8 mouse cellular contexts compared by ENCODE assay signal in genomic region chr7:29179323-29179722, GRCm38 (mm10). TPM values are rescaled to one million over a fixed set of nuclear protein-coding genes. Genes with fewer than 3 reads are reported as not detected.
DNase-seq lines count a peak whose midpoint lies in the region; ATAC-seq and TF ChIP-seq lines count a peak whose summit lies in the region.

No protein-coding gene starts in this region.

- H3K27ac ChIP-seq in heart, embryonic 10.5 days = peak overlapping the region; percentile 90
- no peak overlapping the region for H3K27ac ChIP-seq in ES-Bruce4 (ENCODE audit: insufficient read depth, low read length)
- no peak overlapping the region for H3K27ac ChIP-seq in forebrain, embryonic 14.5 days (ENCODE audit: low read depth, low read length)
- peak overlapping the region; percentile 58; the same call in 1 of the 2 replicates for H3K27ac ChIP-seq in liver, embryonic 11.5 days (ENCODE audit: low read depth, low read length)

- WGBS in heart, embryonic 10.5 days = 39% methylated on average over 7 of the region's 7 CpGs
- WGBS in forebrain, embryonic 14.5 days = 49% methylated on average over 7 of the region's 7 CpGs
- WGBS in liver, embryonic 11.5 days = 30% methylated on average over 7 of the region's 7 CpGs

- H3K9me3 ChIP-seq in heart, embryonic 10.5 days = no peaks in the 10 kb centered on the region
- no peaks in the 10 kb centered on the region for H3K9me3 ChIP-seq in ES-Bruce4 (replicated peaks; ENCODE audit: control insufficient read depth, insufficient read depth, low read length, poor library complexity, severe bottlenecking)
- no peaks in the 10 kb centered on the region for H3K9me3 ChIP-seq in forebrain, embryonic 14.5 days (replicated peaks; ENCODE audit: control insufficient read depth, low read length)
- no peaks in the 10 kb centered on the region for H3K9me3 ChIP-seq in liver, embryonic 11.5 days (ENCODE audit: control insufficient read depth, low read length)

- peak overlapping the region; percentile 77 for H3K4me2 ChIP-seq in forebrain, embryonic 14.5 days (ENCODE audit: low read length)
- peak overlapping the region; percentile 95 for H3K4me2 ChIP-seq in liver, embryonic 11.5 days

- peaks cover 35% of the 10 kb centered on the region for H3K36me3 ChIP-seq in heart, embryonic 10.5 days
- peaks cover 13% of the 10 kb centered on the region for H3K36me3 ChIP-seq in ES-Bruce4 (ENCODE audit: control insufficient read depth, insufficient read depth, low read length, poor library complexity, severe bottlenecking)
- H3K36me3 ChIP-seq in forebrain, embryonic 14.5 days (ENCODE audit: control insufficient read depth, insufficient read depth, low read length) = peaks cover 29% of the 10 kb centered on the region
- H3K36me3 ChIP-seq in liver, embryonic 11.5 days (ENCODE audit: control insufficient read depth, insufficient read depth, low read length) = peaks cover 17% of the 10 kb centered on the region

- no peak for TF ChIP-seq CTCF in ES-Bruce4 (IDR thresholded peaks at IDR 0.05; ENCODE audit: low read depth, low read length)

- ATAC-seq in forebrain, embryonic 14.5 days = no peak
- no peak for ATAC-seq in liver, embryonic 11.5 days (replicated peaks; ENCODE audit: low FRiP score)

- no peak for TF ChIP-seq POLR2A in ES-Bruce4 (IDR thresholded peaks at IDR 0.05; ENCODE audit: insufficient read depth, low read length)

- H3K4me3 ChIP-seq in heart, embryonic 10.5 days = peak overlapping the region; percentile 79
- peak overlapping the region; percentile 90 for H3K4me3 ChIP-seq in ES-Bruce4 (ENCODE audit: low read depth, low read length)
- peak overlapping the region; percentile 75 for H3K4me3 ChIP-seq in forebrain, embryonic 14.5 days (ENCODE audit: low read depth, low read length)
- H3K4me3 ChIP-seq in liver, embryonic 11.5 days (ENCODE audit: low read depth, low read length) = peak overlapping the region; percentile 92

- H3K4me1 ChIP-seq in heart, embryonic 10.5 days = peaks cover 11% of the 10 kb centered on the region
- no peaks in the 10 kb centered on the region for H3K4me1 ChIP-seq in ES-Bruce4 (ENCODE audit: control insufficient read depth, insufficient read depth, low read length)
- peaks cover 10% of the 10 kb centered on the region for H3K4me1 ChIP-seq in forebrain, embryonic 14.5 days (ENCODE audit: control insufficient read depth, insufficient read depth, low read length)
- H3K4me1 ChIP-seq in liver, embryonic 11.5 days (replicated peaks; ENCODE audit: control insufficient read depth, insufficient read depth, low read length) = peaks cover 11% of the 10 kb centered on the region

- DNase-seq in heart, embryonic 10.5 days (ENCODE audit: low spot score) = no peak
- DNase-seq in heart, postnatal 25 days (ENCODE audit: low spot score) = no peak
- no peak for DNase-seq in forebrain, embryonic 14.5 days (ENCODE audit: low spot score)
- DNase-seq in liver, embryonic 11.5 days (ENCODE audit: low spot score) = no peak
- DNase-seq in skeletal muscle tissue, adult 2 months (ENCODE audit: low read depth, low spot score) = peak; percentile 77
- no peak for DNase-seq in ovary, postnatal 10 days (ENCODE audit: low spot score)
- no peak for DNase-seq in testis, postnatal 10 days (ENCODE audit: low spot score)

- H3K27me3 ChIP-seq in heart, embryonic 10.5 days (ENCODE audit: insufficient read depth, poor library complexity, severe bottlenecking) = peaks cover 11% of the 10 kb centered on the region
- no peaks in the 10 kb centered on the region for H3K27me3 ChIP-seq in ES-Bruce4 (ENCODE audit: control insufficient read depth, insufficient read depth, low read length, poor library complexity, severe bottlenecking)
- H3K27me3 ChIP-seq in forebrain, embryonic 14.5 days (replicated peaks; ENCODE audit: control insufficient read depth, insufficient read depth, low read length) = no peaks in the 10 kb centered on the region
- H3K27me3 ChIP-seq in liver, embryonic 11.5 days (replicated peaks; ENCODE audit: control insufficient read depth, insufficient read depth, low read length) = no peaks in the 10 kb centered on the region

- intact Hi-C loops in heart, postnatal 25 days (cut with DNase I) = loop anchor here (2.0 kb wide), 1 partner anchor 117 kb away; no protein-coding TSS in a partner anchor

- peak overlapping the region; percentile 82 for H3K9ac ChIP-seq in ES-Bruce4 (ENCODE audit: low read depth, poor library complexity, severe bottlenecking)
- H3K9ac ChIP-seq in forebrain, embryonic 14.5 days (ENCODE audit: low read length) = peak overlapping the region; percentile 82
- H3K9ac ChIP-seq in liver, embryonic 11.5 days (ENCODE audit: low read depth, low read length) = peak overlapping the region; percentile 86

- TF ChIP-seq EP300 in ES-Bruce4 (IDR thresholded peaks at IDR 0.05; ENCODE audit: insufficient read depth, low read depth, low read length) = no peak

RNA-seq across cellular contexts. Expression of gene Psmd8, which starts 1.2 kb away (rescaled TPM):
- polyA plus RNA-seq in heart, embryonic 10.5 days (2016; fragmentation: Nextera tagmentation; extraction: Ambion mirVana) = 244 and 267 TPM in 2 replicates
- total RNA-seq in heart, postnatal 25 days (2021) = 100 to 1,000 TPM; 118 to 125 TPM
- 223 and 242 TPM in 2 replicates for polyA plus RNA-seq in ES-Bruce4 (2011; ENCODE audit: insufficient read depth, insufficient read length, low read depth, missing spikeins)
- polyA plus RNA-seq in forebrain, embryonic 14.5 days (2014; fragmentation: Nextera tagmentation; extraction: Ambion mirVana) = 337 and 364 TPM in 2 replicates
- polyA plus RNA-seq in liver, embryonic 11.5 days (2014; fragmentation: Nextera tagmentation; extraction: Ambion mirVana) = 231 and 235 TPM in 2 replicates

RNA-seq across cellular contexts. Expression of gene Spred3, which starts 9.1 kb away (rescaled TPM):
- polyA plus RNA-seq in heart, embryonic 10.5 days (2016; fragmentation: Nextera tagmentation; extraction: Ambion mirVana) = 1.4 and 2.7 TPM in 2 replicates
- under 1 TPM; 0.36 to 0.49 TPM for total RNA-seq in heart, postnatal 25 days (2021)
- polyA plus RNA-seq in ES-Bruce4 (2011; ENCODE audit: insufficient read depth, insufficient read length, low read depth, missing spikeins) = 9.2 and 12.1 TPM in 2 replicates
- polyA plus RNA-seq in forebrain, embryonic 14.5 days (2014; fragmentation: Nextera tagmentation; extraction: Ambion mirVana) = 4.4 and 5.5 TPM in 2 replicates
- 1.0 and 1.1 TPM in 2 replicates for polyA plus RNA-seq in liver, embryonic 11.5 days (2014; fragmentation: Nextera tagmentation; extraction: Ambion mirVana)

RNA-seq across cellular contexts. Expression of gene Ggn, which starts 9.3 kb away (rescaled TPM):
- 0.51 and 0.64 TPM in 2 replicates for polyA plus RNA-seq in heart, embryonic 10.5 days (2016; fragmentation: Nextera tagmentation; extraction: Ambion mirVana)
- total RNA-seq in heart, postnatal 25 days (2021) = under 1 TPM; 0.39 to 0.45 TPM
- polyA plus RNA-seq in ES-Bruce4 (2011; ENCODE audit: insufficient read depth, insufficient read length, low read depth, missing spikeins) = not detected in 2 replicates
- polyA plus RNA-seq in forebrain, embryonic 14.5 days (2014; fragmentation: Nextera tagmentation; extraction: Ambion mirVana) = 0.14 and 0.36 TPM in 2 replicates
- polyA plus RNA-seq in liver, embryonic 11.5 days (2014; fragmentation: Nextera tagmentation; extraction: Ambion mirVana) = 0.37 and 0.47 TPM in 2 replicates

RNA-seq across cellular contexts. Expression of gene Fam98c, which starts 23.3 kb away (rescaled TPM):
- polyA plus RNA-seq in heart, embryonic 10.5 days (2016; fragmentation: Nextera tagmentation; extraction: Ambion mirVana) = 13.3 and 14.6 TPM in 2 replicates
- 10 to 100 TPM; 11.2 to 11.4 TPM for total RNA-seq in heart, postnatal 25 days (2021)
- 12.6 and 13.3 TPM in 2 replicates for polyA plus RNA-seq in ES-Bruce4 (2011; ENCODE audit: insufficient read depth, insufficient read length, low read depth, missing spikeins)
- 17.3 and 18.0 TPM in 2 replicates for polyA plus RNA-seq in forebrain, embryonic 14.5 days (2014; fragmentation: Nextera tagmentation; extraction: Ambion mirVana)
- polyA plus RNA-seq in liver, embryonic 11.5 days (2014; fragmentation: Nextera tagmentation; extraction: Ambion mirVana) = 16.7 and 17.3 TPM in 2 replicates

RNA-seq across cellular contexts. Expression of gene Catsperg1, which starts 34.5 kb away (rescaled TPM):
- 0.14 and 0.59 TPM in 2 replicates for polyA plus RNA-seq in heart, embryonic 10.5 days (2016; fragmentation: Nextera tagmentation; extraction: Ambion mirVana)
- total RNA-seq in heart, postnatal 25 days (2021) = under 1 TPM; 0.16 to 0.34 TPM
- polyA plus RNA-seq in ES-Bruce4 (2011; ENCODE audit: insufficient read depth, insufficient read length, low read depth, missing spikeins) = 27.3 and 31.3 TPM in 2 replicates
- polyA plus RNA-seq in forebrain, embryonic 14.5 days (2014; fragmentation: Nextera tagmentation; extraction: Ambion mirVana) = 0.85 and 1.6 TPM in 2 replicates
- polyA plus RNA-seq in liver, embryonic 11.5 days (2014; fragmentation: Nextera tagmentation; extraction: Ambion mirVana) = 0.31 and 0.64 TPM in 2 replicates

Comparison
In these comparisons a context has a peak if more than half of its experiments do, and no peak if none do; other contexts are left out.
1. H3K27ac ChIP-seq: peak in heart, embryonic 10.5 days (single experiment) and liver, embryonic 11.5 days (single experiment); none in ES-Bruce4 (single experiment) and forebrain, embryonic 14.5 days (single experiment).
2. Peak in every context shown above with its lines, with median percentiles within 50 percentile points of each other: H3K4me3 ChIP-seq and H3K9ac ChIP-seq.